Mouse (Mus musculus): ENCODE measurements at regions not wholly inside any gene's neighbourhood (a gene's known extent, or its start where the extent isn't known, plus 50 kb on each side); places are given as distances from the start of the nearest gene placed in this dataset.

GRCm38 (mm10) chr4:54875506-54875905 lies 69.3 kb upstream of the Zfp462 start:
- TF ChIP-seq POLR2A (IDR thresholded peaks at IDR 0.05; ENCODE audit: insufficient read depth, low read length) (no peak), CTCF (IDR thresholded peaks at IDR 0.05; ENCODE audit: low read depth, low read length) (no peak), EP300 (IDR thresholded peaks at IDR 0.05; ENCODE audit: insufficient read depth, low read depth, low read length) (no peak)

All from ES-Bruce4 (cell line).